13 mouse cellular contexts compared by ENCODE assay signal in genomic region chr6:78460191-78460825, GRCm38 (mm10). TPM values are rescaled to one million over a fixed set of nuclear protein-coding genes. Genes with fewer than 3 reads are reported as not detected.
DNase-seq lines count a peak whose midpoint lies in the region; ATAC-seq lines count a peak whose summit lies in the region.
"Had no signal": no experiment of that assay in that cellular context is flagged by ENCODE, and none has a peak within 500 bp of the region (broad histone marks: within the 10 kb centered on the region; RNA-seq: fewer than 3 reads in every experiment).

No protein-coding gene starts in this region.

- no peak overlapping the region for H3K4me2 ChIP-seq in forebrain, embryonic 15.5 days (replicated peaks)
- no peak overlapping the region for H3K4me2 ChIP-seq in neural tube, embryonic 14.5 days (ENCODE audit: low read depth, low read length)
- H3K4me2 ChIP-seq: neural tube, embryonic 12.5 days had no signal

- peaks cover 3% of the 10 kb centered on the region; the same call in 1 of the 2 replicates for H3K4me1 ChIP-seq in forebrain, embryonic 15.5 days
- H3K4me1 ChIP-seq in neural tube, embryonic 14.5 days (ENCODE audit: control insufficient read depth, insufficient read depth, low read length), result no peaks in the 10 kb centered on the region
- H3K4me1 ChIP-seq: neural tube, embryonic 12.5 days had no signal

- no peaks in the 10 kb centered on the region for H3K36me3 ChIP-seq in forebrain, embryonic 15.5 days
- no peaks in the 10 kb centered on the region for H3K36me3 ChIP-seq in neural tube, embryonic 14.5 days (ENCODE audit: control insufficient read depth, insufficient read depth, low read length)
- H3K36me3 ChIP-seq: neural tube, embryonic 12.5 days had no signal

- no peak overlapping the region for H3K9ac ChIP-seq in forebrain, embryonic 15.5 days (replicated peaks)
- no peak overlapping the region for H3K9ac ChIP-seq in neural tube, embryonic 14.5 days (replicated peaks; ENCODE audit: low read depth, low read length)
- H3K9ac ChIP-seq: liver, embryonic 14.5 days; neural tube, embryonic 12.5 days had no signal

- no peak overlapping the region for H3K4me3 ChIP-seq in forebrain, embryonic 15.5 days
- no peak overlapping the region for H3K4me3 ChIP-seq in neural tube, embryonic 14.5 days (ENCODE audit: low read depth, low read length)
- H3K4me3 ChIP-seq: neural tube, embryonic 12.5 days had no signal

- peak overlapping the region; percentile 79 for H3K27ac ChIP-seq in forebrain, embryonic 15.5 days (replicated peaks)
- no peak overlapping the region for H3K27ac ChIP-seq in neural tube, embryonic 14.5 days (ENCODE audit: low read depth, low read length)
- H3K27ac ChIP-seq: liver, embryonic 14.5 days; neural tube, embryonic 12.5 days had no signal

- peak; percentile 98 for ATAC-seq in forebrain, embryonic 15.5 days (replicated peaks)
- ATAC-seq in neural tube, embryonic 14.5 days (ENCODE audit: low read depth), result peak; percentile 68; the same call in 1 of the 2 replicates
- no peak for ATAC-seq in monocyte, adult 5-6 weeks (replicated peaks; ENCODE audit: insufficient number of reproducible peaks, low FRiP score, low TSS enrichment, poor library complexity, severe bottlenecking)
- ATAC-seq: intestine, embryonic 16.5 days had no signal

- no peaks in the 10 kb centered on the region for H3K9me3 ChIP-seq in forebrain, embryonic 15.5 days
- no peaks in the 10 kb centered on the region for H3K9me3 ChIP-seq in neural tube, embryonic 14.5 days (ENCODE audit: control insufficient read depth, low read length)
- H3K9me3 ChIP-seq: neural tube, embryonic 12.5 days had no signal

- DNase-seq in embryo, embryonic 9.5 days (ENCODE audit: extremely low spot score), result peak; percentile 4
- peak; percentile 17 to 43 for DNase-seq in layer of hippocampus, postnatal 10 days (ENCODE audit: low spot score in 2 of 2)
- no peak for DNase-seq in urinary bladder, postnatal 25 days (ENCODE audit: low spot score)
- DNase-seq in kidney, adult 8-10 months, result no peak
- DNase-seq: adrenal gland, adult 2 months had no signal

- no peaks in the 10 kb centered on the region for H3K27me3 ChIP-seq in forebrain, embryonic 15.5 days
- H3K27me3 ChIP-seq in neural tube, embryonic 14.5 days (ENCODE audit: control insufficient read depth, insufficient read depth, low read length), result no peaks in the 10 kb centered on the region
- H3K27me3 ChIP-seq: neural tube, embryonic 12.5 days had no signal

- 20% methylated on average over 3 of the region's 3 CpGs for WGBS in forebrain, embryonic 15.5 days
- WGBS in neural tube, embryonic 14.5 days, result 39% methylated on average over 3 of the region's 3 CpGs

RNA-seq across cellular contexts. Expression of gene Reg3g, which starts 8.4 kb away (rescaled TPM):
- not detected in 2 replicates for polyA plus RNA-seq in forebrain, embryonic 15.5 days (2015; fragmentation: Nextera tagmentation; extraction: Ambion mirVana)
- total RNA-seq in layer of hippocampus, postnatal 10 days (2021), result not detected
- not detected in 2 replicates for polyA plus RNA-seq in neural tube, embryonic 14.5 days (2014; fragmentation: Nextera tagmentation; extraction: Ambion mirVana)
- total RNA-seq in monocyte, adult 5-6 weeks (2017), result not detected in 3 replicates
- total RNA-seq: adrenal gland, adult 2 months; common myeloid progenitor, adult 5-6 weeks had no signal
- polyA plus RNA-seq: adrenal gland, adult 2 months; gonadal fat pad, adult 2 months; liver, embryonic 14.5 days; neural tube, embryonic 12.5 days had no signal

RNA-seq across cellular contexts. Expression of gene Reg1, which starts 37.8 kb away (rescaled TPM):
- not detected in 2 replicates for polyA plus RNA-seq in forebrain, embryonic 15.5 days (2015; fragmentation: Nextera tagmentation; extraction: Ambion mirVana)
- not detected for total RNA-seq in layer of hippocampus, postnatal 10 days (2021)
- polyA plus RNA-seq in neural tube, embryonic 14.5 days (2014; fragmentation: Nextera tagmentation; extraction: Ambion mirVana), result not detected in 2 replicates
- total RNA-seq in monocyte, adult 5-6 weeks (2017), result not detected in 3 replicates
- total RNA-seq: adrenal gland, adult 2 months; common myeloid progenitor, adult 5-6 weeks had no signal
- polyA plus RNA-seq: liver, embryonic 14.5 days; neural tube, embryonic 12.5 days had no signal

Comparison
In these comparisons a context has a peak if more than half of its experiments do, and no peak if none do; other contexts are left out.
1. DNase-seq: peak in embryo, embryonic 9.5 days (single experiment) and layer of hippocampus, postnatal 10 days (2 of 2); none in urinary bladder, postnatal 25 days (single experiment) and kidney, adult 8-10 months (0 of 2).